Mouse (Mus musculus) neural tube, embryonic 13.5 days (tissue): ENCODE measurements around the gene Sdhc. TPM values are rescaled to one million over a fixed set of nuclear protein-coding genes. Genes with fewer than 3 reads are reported as not detected.

Experiments
- ATAC-seq: fragments of 200-750 bp; cut with Nextera tagmentation; 2 replicates; pipeline ENCODE4 v1.8.0; 2017; ENCODE audit warnings: low read depth, mild to moderate bottlenecking, moderate TSS enrichment, moderate library complexity
- H3K27ac ChIP-seq: fragments of 300-500 bp; sonication (generic); replicated peaks from 2 replicates; pipeline ENCODE4 v1.5.1; 2015; ENCODE audit warnings: moderate library complexity, mild to moderate bottlenecking, inconsistent platforms
- H3K27me3 ChIP-seq: fragments of 300-500 bp; sonication (generic); 2 replicates; pipeline ENCODE4 v1.6.1; 2015; ENCODE audit warnings: mild to moderate bottlenecking, inconsistent platforms
- H3K36me3 ChIP-seq: fragments of 300-500 bp; sonication (generic); 2 replicates; pipeline ENCODE4 v1.6.1; 2015; ENCODE audit warnings: mild to moderate bottlenecking, inconsistent platforms
- H3K4me1 ChIP-seq: fragments of 300-500 bp; sonication (generic); replicated peaks from 2 replicates; pipeline ENCODE4 v1.6.1; 2015; ENCODE audit warnings: inconsistent platforms
- H3K4me2 ChIP-seq: fragments of 300-500 bp; sonication (generic); 2 replicates; pipeline ENCODE4 v1.6.1; 2015; ENCODE audit warnings: inconsistent platforms, mild to moderate bottlenecking, moderate library complexity
- H3K4me3 ChIP-seq: fragments of 300-500 bp; sonication (generic); 2 replicates; pipeline ENCODE4 v1.5.1; 2015; ENCODE audit warnings: mild to moderate bottlenecking, inconsistent platforms
- H3K9ac ChIP-seq: fragments of 300-500 bp; sonication (generic); 2 replicates; pipeline ENCODE4 v1.6.1; 2015; ENCODE audit warnings: moderate library complexity, mild to moderate bottlenecking, inconsistent platforms
- H3K9me3 ChIP-seq: fragments of 300-500 bp; sonication (generic); 2 replicates; pipeline ENCODE4 v1.6.1; 2016; ENCODE audit warnings: inconsistent platforms
- WGBS: fragments of 180-500 bp; shearing (Covaris S2); methylation state at CpG from one replicate; pipeline ENCODE4 v1.1.7; 2015; 5-methylcytosine and 5-hydroxymethylcytosine counted together
- polyA plus RNA-seq: library from polyadenylated mRNA; unstranded; fragments of >200 nt; fragmentation: Nextera tagmentation; extraction: Ambion mirVana; gene quantifications from 2 replicates; pipeline ENCODE4 v1.2.1, GENCODE M21; 2015

Sdhc gene
- polyA plus RNA-seq, 1 experiment from 2014 or later = 278 TPM

- Histone ChIP-seq H3K4me1 (peaks cover 30% of the 10 kb centered on the region), H3K9me3 (no peaks in the 10 kb centered on the region), H3K27me3 (no peaks in the 10 kb centered on the region), H3K9ac (no peak overlapping the region), H3K27ac (no peak overlapping the region), H3K4me3 (no peak overlapping the region), H3K36me3 (no peaks in the 10 kb centered on the region), H3K4me2 (no peak overlapping the region)
- no peak for ATAC-seq
- 43% methylated on average over 9 of the region's 9 CpGs for WGBS
These were observed 40.8 kb downstream of the Sdhc start for GRCm38 (mm10) chr1:171109620-171110019.

- no peaks in the 10 kb centered on the region for H3K27me3 ChIP-seq
- H3K27ac ChIP-seq = no peak overlapping the region
- WGBS = 72% methylated on average over 6 of the region's 6 CpGs
- peaks cover 13% of the 10 kb centered on the region for H3K4me1 ChIP-seq
- H3K36me3 ChIP-seq = no peaks in the 10 kb centered on the region
- H3K9ac ChIP-seq = no peak overlapping the region
- H3K4me3 ChIP-seq = no peak overlapping the region
- H3K4me2 ChIP-seq = no peak overlapping the region
- ATAC-seq = no peak
- no peaks in the 10 kb centered on the region for H3K9me3 ChIP-seq
These were observed 45.2 kb downstream of the Sdhc start for GRCm38 (mm10) chr1:171105226-171105625.

GRCm38 (mm10) chr1:171103179-171103840, 47.1 kb downstream of the Sdhc start:
- H3K4me3 ChIP-seq = peak overlapping the region; percentile 64
- no peak overlapping the region for H3K27ac ChIP-seq
- H3K27me3 ChIP-seq = no peaks in the 10 kb centered on the region
- 11% methylated on average over 10 of the region's 10 CpGs for WGBS
- H3K36me3 ChIP-seq = no peaks in the 10 kb centered on the region
- H3K4me1 ChIP-seq = peaks cover 7% of the 10 kb centered on the region
- ATAC-seq = no peak
- peak overlapping the region; percentile 60 for H3K4me2 ChIP-seq
- H3K9me3 ChIP-seq = no peaks in the 10 kb centered on the region
- peak overlapping the region; percentile 18; the same call in 1 of the 2 replicates for H3K9ac ChIP-seq

- Histone ChIP-seq H3K9ac (peak overlapping the region; percentile 73), H3K4me1 (peaks cover 7% of the 10 kb centered on the region), H3K36me3 (no peaks in the 10 kb centered on the region), H3K27ac (peak overlapping the region; percentile 82), H3K4me3 (peak overlapping the region; percentile 64), H3K9me3 (no peaks in the 10 kb centered on the region), H3K4me2 (peak overlapping the region; percentile 60), H3K27me3 (no peaks in the 10 kb centered on the region)
- under 1% methylated on average over 35 of the region's 35 CpGs for WGBS
- peak; percentile 95 for ATAC-seq
These were observed 47.7 kb downstream of the Sdhc start for GRCm38 (mm10) chr1:171102547-171103177.

- Histone ChIP-seq H3K9me3 (no peaks in the 10 kb centered on the region), H3K36me3 (no peaks in the 10 kb centered on the region), H3K4me1 (peaks cover 7% of the 10 kb centered on the region), H3K4me2 (peak overlapping the region; percentile 60), H3K27me3 (peaks cover 3% of the 10 kb centered on the region; the same call in 1 of the 2 replicates), H3K9ac (peak overlapping the region; percentile 73), H3K27ac (peak overlapping the region; percentile 82), H3K4me3 (peak overlapping the region; percentile 64)
- ATAC-seq = peak; percentile 91
- under 1% methylated on average over 40 of the region's 40 CpGs for WGBS
These were observed 48.5 kb downstream of the Sdhc start for GRCm38 (mm10) chr1:171101733-171102546.

GRCm38 (mm10) chr1:171101033-171101432, 49.4 kb downstream of the Sdhc start:
- no peak overlapping the region for H3K9ac ChIP-seq
- no peak overlapping the region for H3K27ac ChIP-seq
- 60% methylated on average over 2 of the region's 2 CpGs for WGBS
- H3K4me3 ChIP-seq = no peak overlapping the region
- no peaks in the 10 kb centered on the region for H3K9me3 ChIP-seq
- H3K27me3 ChIP-seq = peaks cover 7% of the 10 kb centered on the region; the same call in 1 of the 2 replicates
- no peaks in the 10 kb centered on the region for H3K36me3 ChIP-seq
- peaks cover 7% of the 10 kb centered on the region for H3K4me1 ChIP-seq
- no peak for ATAC-seq
- peak overlapping the region; percentile 60; the same call in 1 of the 2 replicates for H3K4me2 ChIP-seq

GRCm38 (mm10) chr1:171097612-171098011, 52.8 kb downstream of the Sdhc start:
- no peak overlapping the region for H3K4me3 ChIP-seq
- peaks cover 12% of the 10 kb centered on the region; the same call in 1 of the 2 replicates for H3K27me3 ChIP-seq
- ATAC-seq = no peak
- no peaks in the 10 kb centered on the region for H3K4me1 ChIP-seq
- H3K27ac ChIP-seq = no peak overlapping the region
- H3K36me3 ChIP-seq = no peaks in the 10 kb centered on the region
- H3K4me2 ChIP-seq = no peak overlapping the region
- no peak overlapping the region for H3K9ac ChIP-seq
- no peaks in the 10 kb centered on the region for H3K9me3 ChIP-seq
- WGBS = 55% methylated on average over 2 of the region's 2 CpGs

- ATAC-seq = no peak
- Histone ChIP-seq H3K36me3 (no peaks in the 10 kb centered on the region), H3K4me2 (no peak overlapping the region), H3K4me1 (no peaks in the 10 kb centered on the region), H3K4me3 (no peak overlapping the region), H3K9me3 (no peaks in the 10 kb centered on the region), H3K27ac (no peak overlapping the region), H3K27me3 (peaks cover 12% of the 10 kb centered on the region; the same call in 1 of the 2 replicates), H3K9ac (no peak overlapping the region)
These were observed 53.3 kb downstream of the Sdhc start for GRCm38 (mm10) chr1:171097136-171097535.

GRCm38 (mm10) chr1:171096110-171096964, 54.1 kb downstream of the Sdhc start:
- Histone ChIP-seq H3K9ac (no peak overlapping the region), H3K9me3 (no peaks in the 10 kb centered on the region), H3K4me2 (0 out of 2 replicates have a peak overlapping the region, but pooled peaks have one; percentile 7), H3K27ac (no peak overlapping the region), H3K4me3 (no peak overlapping the region), H3K27me3 (peaks cover 12% of the 10 kb centered on the region; the same call in 1 of the 2 replicates), H3K4me1 (no peaks in the 10 kb centered on the region), H3K36me3 (no peaks in the 10 kb centered on the region)
- no peak for ATAC-seq
- 19% methylated on average over 10 of the region's 10 CpGs for WGBS

GRCm38 (mm10) chr1:171094424-171094823, 56.0 kb downstream of the Sdhc start:
- Histone ChIP-seq H3K4me2 (no peak overlapping the region), H3K9me3 (no peaks in the 10 kb centered on the region), H3K4me3 (no peak overlapping the region), H3K36me3 (no peaks in the 10 kb centered on the region), H3K9ac (no peak overlapping the region), H3K27ac (no peak overlapping the region), H3K27me3 (peaks cover 22% of the 10 kb centered on the region), H3K4me1 (no peaks in the 10 kb centered on the region)
- WGBS = 81% methylated on average over 4 of the region's 4 CpGs
- ATAC-seq = no peak

GRCm38 (mm10) chr1:171090761-171091160, 59.6 kb downstream of the Sdhc start:
- Histone ChIP-seq H3K4me1 (no peaks in the 10 kb centered on the region; the same call in 1 of the 2 replicates), H3K4me2 (no peak overlapping the region), H3K9ac (no peak overlapping the region), H3K27me3 (peaks cover 39% of the 10 kb centered on the region), H3K4me3 (no peak overlapping the region), H3K27ac (no peak overlapping the region), H3K9me3 (no peaks in the 10 kb centered on the region), H3K36me3 (no peaks in the 10 kb centered on the region)
- WGBS = 75% methylated on average over 2 of the region's 2 CpGs
- ATAC-seq = no peak
